Mouse (Mus musculus): ENCODE results near the gene Kif3a.

Kif3a gene

GRCm38 (mm10) chr11:53616748-53617558 lies 49.8 kb downstream of the Kif3a start:
- no peak for DNase-seq (ENCODE audit: low read depth, low spot score)

- no peak for DNase-seq (ENCODE audit: low read depth, low spot score)
Observed at GRCm38 (mm10) chr11:53617562-53618109, 50.5 kb downstream of the Kif3a start.

- DNase-seq (ENCODE audit: low read depth, low spot score) = no peak
Observed at GRCm38 (mm10) chr11:53618619-53619198, 51.5 kb downstream of the Kif3a start, which contains the start of gene Il4. Gene Il4 (minus strand): TSS chr11:53618669.

GRCm38 (mm10) chr11:53619428-53619827 lies 52.2 kb downstream of the Kif3a start:
- DNase-seq (ENCODE audit: low read depth, low spot score) = no peak

- DNase-seq (ENCODE audit: low read depth, low spot score) = no peak
Observed at GRCm38 (mm10) chr11:53620094-53620493, 52.9 kb downstream of the Kif3a start.

- no peak for DNase-seq (ENCODE audit: low read depth, low spot score)
Observed at GRCm38 (mm10) chr11:53621582-53622439, 54.6 kb downstream of the Kif3a start.

- DNase-seq (ENCODE audit: low read depth, low spot score) = no peak
Observed at GRCm38 (mm10) chr11:53622440-53622806, 55.2 kb downstream of the Kif3a start.

- no peak for DNase-seq (ENCODE audit: low read depth, low spot score)
Observed at GRCm38 (mm10) chr11:53623573-53623972, 56.4 kb downstream of the Kif3a start.

- DNase-seq (ENCODE audit: low read depth, low spot score) = no peak
Observed at GRCm38 (mm10) chr11:53624124-53624523, 56.9 kb downstream of the Kif3a start.

GRCm38 (mm10) chr11:53626802-53627373 lies 59.7 kb downstream of the Kif3a start:
- DNase-seq (ENCODE audit: low read depth, low spot score) = no peak

GRCm38 (mm10) chr11:53627859-53628258 lies 60.7 kb downstream of the Kif3a start:
- peak; percentile 54 for DNase-seq (ENCODE audit: low read depth, low spot score)

- DNase-seq (ENCODE audit: low read depth, low spot score) = peak; percentile 6
Observed at GRCm38 (mm10) chr11:53632122-53632733, 65.0 kb downstream of the Kif3a start.

- DNase-seq (ENCODE audit: low read depth, low spot score) = no peak
Observed at GRCm38 (mm10) chr11:53633644-53634043, 66.5 kb downstream of the Kif3a start.

GRCm38 (mm10) chr11:53634556-53634955 lies 67.4 kb downstream of the Kif3a start, which contains the start of gene Il13:
Gene Il13 (minus strand): TSS chr11:53634702.
- no peak for DNase-seq (ENCODE audit: low read depth, low spot score)

GRCm38 (mm10) chr11:53635590-53636182 lies 68.5 kb downstream of the Kif3a start:
- no peak for DNase-seq (ENCODE audit: low read depth, low spot score)

- no peak for DNase-seq (ENCODE audit: low read depth, low spot score)
Observed at GRCm38 (mm10) chr11:53636183-53636646, 69.0 kb downstream of the Kif3a start.

GRCm38 (mm10) chr11:53637046-53637802 lies 70.0 kb downstream of the Kif3a start:
- no peak for DNase-seq (ENCODE audit: low read depth, low spot score)

- no peak for DNase-seq (ENCODE audit: low read depth, low spot score)
Observed at GRCm38 (mm10) chr11:53637803-53638260, 70.7 kb downstream of the Kif3a start.

- DNase-seq (ENCODE audit: low read depth, low spot score) = no peak
Observed at GRCm38 (mm10) chr11:53642744-53643279, 75.6 kb downstream of the Kif3a start.

Measured in retina, postnatal 7 days (tissue).